Mouse (Mus musculus): Measurements from ENCODE around the gene Zfp618. TPM values are rescaled to one million over a fixed set of nuclear protein-coding genes. Genes with fewer than 3 reads are reported as not detected.
A peak's percentile ranks its signal among the peaks of the same experiment; 100 is the strongest.

Zfp618 gene
- polyA plus RNA-seq, 1 experiment from 2014 or later = 32.0 TPM

DNA sequence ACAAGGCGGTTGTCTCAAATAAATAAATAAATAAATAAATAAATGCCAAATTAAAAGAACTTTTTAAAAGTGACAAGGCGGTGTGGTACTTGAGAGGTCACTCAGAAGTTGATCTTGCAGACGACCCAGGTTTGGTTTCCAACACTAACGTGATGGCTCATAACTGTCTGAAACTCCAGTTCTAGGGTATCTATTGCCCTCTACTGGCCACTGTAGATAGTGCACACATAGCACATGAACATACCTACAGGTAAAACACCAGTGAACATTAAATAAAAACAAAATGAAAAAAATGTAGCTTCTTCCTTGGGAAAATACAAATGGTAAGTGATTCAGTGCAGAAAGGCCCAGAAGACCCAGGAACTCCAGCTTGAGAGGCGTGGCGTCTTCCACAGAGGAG is 181.9 kb downstream of the Zfp618 start:
- no peak overlapping the region for H3K27ac ChIP-seq (ENCODE audit: low read length)
- H3K9me3 ChIP-seq (ENCODE audit: control insufficient read depth, low read depth, low read length) = peaks cover 7% of the 10 kb centered on the region; the same call in 1 of the 2 replicates
- WGBS = 90% methylated on average over 6 of the region's 6 CpGs
- no peak overlapping the region for H3K9ac ChIP-seq (replicated peaks; ENCODE audit: low read depth, low read length)
- H3K27me3 ChIP-seq (ENCODE audit: control insufficient read depth, insufficient read depth, low read length) = no peaks in the 10 kb centered on the region
- H3K36me3 ChIP-seq (ENCODE audit: control insufficient read depth, insufficient read depth, low read length) = no peaks in the 10 kb centered on the region
- no peak for ATAC-seq (ENCODE audit: insufficient number of reproducible peaks, insufficient read depth, low FRiP score, low read depth)
- no peak overlapping the region for H3K4me2 ChIP-seq (replicated peaks; ENCODE audit: low read depth, low read length)
- H3K4me3 ChIP-seq (ENCODE audit: low read depth, low read length) = no peak overlapping the region
- no peaks in the 10 kb centered on the region for H3K4me1 ChIP-seq (ENCODE audit: control insufficient read depth, insufficient read depth, low read length)

DNA sequence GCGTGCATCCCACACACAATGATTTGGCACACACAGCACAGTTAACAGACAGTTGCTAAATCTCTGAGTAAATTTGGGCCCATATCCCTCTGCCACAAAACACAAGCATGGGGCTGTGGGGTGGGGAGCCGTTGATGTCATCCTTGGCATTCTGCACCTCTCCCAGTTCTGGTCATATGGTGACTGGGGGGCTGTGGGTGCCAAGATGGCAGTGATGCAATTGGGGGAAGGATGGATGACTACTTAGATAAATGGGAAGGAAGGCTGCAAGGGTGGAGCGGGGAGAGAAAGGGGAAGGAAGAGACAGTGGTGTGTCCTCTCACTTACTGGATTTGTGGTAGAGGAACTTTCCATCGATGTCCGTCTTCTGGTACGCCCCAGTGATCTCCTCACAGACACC is 185.8 kb downstream of the Zfp618 start:
- Histone ChIP-seq H3K9me3 (ENCODE audit: control insufficient read depth, low read depth, low read length) (peaks cover 6% of the 10 kb centered on the region; the same call in 1 of the 2 replicates), H3K4me2 (replicated peaks; ENCODE audit: low read depth, low read length) (no peak overlapping the region), H3K27ac (ENCODE audit: low read length) (no peak overlapping the region), H3K4me1 (ENCODE audit: control insufficient read depth, insufficient read depth, low read length) (no peaks in the 10 kb centered on the region), H3K36me3 (ENCODE audit: control insufficient read depth, insufficient read depth, low read length) (no peaks in the 10 kb centered on the region), H3K27me3 (ENCODE audit: control insufficient read depth, insufficient read depth, low read length) (no peaks in the 10 kb centered on the region), H3K9ac (replicated peaks; ENCODE audit: low read depth, low read length) (no peak overlapping the region), H3K4me3 (ENCODE audit: low read depth, low read length) (no peak overlapping the region)
- ATAC-seq (ENCODE audit: insufficient number of reproducible peaks, insufficient read depth, low FRiP score, low read depth) = no peak
- 92% methylated on average over 6 of the region's 6 CpGs for WGBS

DNA sequence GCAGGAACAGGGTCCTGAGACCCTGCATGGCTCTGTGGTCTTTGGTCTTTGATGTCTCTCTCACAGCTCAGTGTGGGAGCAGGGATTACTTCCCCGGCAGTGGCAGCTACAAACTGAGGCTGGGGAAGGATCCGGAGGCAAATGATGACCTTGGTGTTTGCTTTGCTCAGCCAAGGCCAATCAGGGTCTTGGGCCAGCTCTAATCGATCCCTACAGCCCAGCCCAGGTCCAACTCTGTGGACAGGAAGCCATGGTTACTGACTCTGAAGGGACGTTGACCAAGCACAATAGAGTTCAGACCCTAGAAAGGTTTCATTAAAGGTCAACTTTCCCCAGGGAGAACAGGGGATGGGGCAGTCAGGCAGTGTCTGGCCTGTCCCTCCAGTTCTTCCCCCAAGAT is 188.7 kb downstream of the Zfp618 start:
- no peak overlapping the region for H3K4me3 ChIP-seq (ENCODE audit: low read depth, low read length)
- no peaks in the 10 kb centered on the region for H3K9me3 ChIP-seq (ENCODE audit: control insufficient read depth, low read depth, low read length)
- no peak overlapping the region for H3K9ac ChIP-seq (replicated peaks; ENCODE audit: low read depth, low read length)
- no peak for ATAC-seq (ENCODE audit: insufficient number of reproducible peaks, insufficient read depth, low FRiP score, low read depth)
- H3K27ac ChIP-seq (ENCODE audit: low read length) = no peak overlapping the region
- no peaks in the 10 kb centered on the region for H3K4me1 ChIP-seq (ENCODE audit: control insufficient read depth, insufficient read depth, low read length)
- 34% methylated on average over 4 of the region's 4 CpGs for WGBS
- no peak overlapping the region for H3K4me2 ChIP-seq (replicated peaks; ENCODE audit: low read depth, low read length)
- H3K27me3 ChIP-seq (ENCODE audit: control insufficient read depth, insufficient read depth, low read length) = no peaks in the 10 kb centered on the region
- H3K36me3 ChIP-seq (ENCODE audit: control insufficient read depth, insufficient read depth, low read length) = no peaks in the 10 kb centered on the region

DNA sequence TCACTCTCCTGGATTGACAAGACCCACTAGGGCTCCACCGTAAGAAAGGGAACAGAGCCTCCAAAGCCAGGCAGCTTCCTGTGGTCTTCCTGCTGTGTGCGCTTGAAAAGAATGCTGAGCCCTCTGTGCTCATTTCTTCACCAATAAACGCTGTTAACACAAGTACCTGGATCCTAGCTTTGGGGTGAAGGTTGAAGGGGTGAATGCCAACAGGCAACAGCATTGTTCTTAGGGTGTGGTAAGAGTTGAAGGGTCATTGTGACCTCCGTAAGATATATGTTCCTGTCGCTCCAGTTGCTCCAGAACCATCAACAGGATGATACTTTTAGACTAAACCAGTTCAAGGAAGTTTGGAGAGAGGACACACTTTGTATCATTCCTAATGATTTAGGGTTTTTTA is 189.3 kb downstream of the Zfp618 start, which contains the start of gene Ambp:
TSS of gene Ambp (minus strand) at position 101 of the 400 bp plus-strand sequence.
- no peak within 1 kb of the TSS for H3K4me2 ChIP-seq (replicated peaks; ENCODE audit: low read depth, low read length)
- no peaks in the 10 kb centered on the region for H3K9me3 ChIP-seq (ENCODE audit: control insufficient read depth, low read depth, low read length)
- 68% methylated on average over 5 of the region's 5 CpGs for WGBS
- no peak within 1 kb of the TSS for H3K27ac ChIP-seq (ENCODE audit: low read length)
- H3K4me3 ChIP-seq (ENCODE audit: low read depth, low read length) = no peak within 1 kb of the TSS
- H3K4me1 ChIP-seq (ENCODE audit: control insufficient read depth, insufficient read depth, low read length) = no peaks in the 10 kb centered on the region
- no peak for ATAC-seq (ENCODE audit: insufficient number of reproducible peaks, insufficient read depth, low FRiP score, low read depth)
- no peak within 1 kb of the TSS for H3K9ac ChIP-seq (replicated peaks; ENCODE audit: low read depth, low read length)
- H3K36me3 ChIP-seq (ENCODE audit: control insufficient read depth, insufficient read depth, low read length) = no peaks in the 10 kb centered on the region
- H3K27me3 ChIP-seq (ENCODE audit: control insufficient read depth, insufficient read depth, low read length) = no peaks in the 10 kb centered on the region

DNA sequence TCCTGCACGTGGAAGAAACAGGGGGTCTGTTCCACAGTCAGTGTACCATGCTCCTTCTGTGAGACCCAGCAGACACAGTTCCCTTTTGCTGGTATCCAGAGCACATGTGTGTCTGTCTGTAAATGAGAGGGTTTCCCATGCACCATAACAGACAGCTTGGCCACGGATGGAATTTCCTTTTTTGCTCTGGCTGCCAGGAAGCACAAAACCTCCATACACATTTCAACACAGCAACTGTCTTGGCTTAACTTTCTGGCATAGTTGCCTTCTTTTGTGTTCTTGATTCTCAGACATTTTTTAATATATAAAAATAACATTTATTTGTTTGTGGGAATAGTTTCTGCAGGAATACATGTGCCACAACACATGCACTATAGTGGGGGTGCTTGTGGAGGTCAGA is 190.2 kb downstream of the Zfp618 start:
- 63% methylated on average over 2 of the region's 2 CpGs for WGBS
- no peak for ATAC-seq (ENCODE audit: insufficient number of reproducible peaks, insufficient read depth, low FRiP score, low read depth)

DNA sequence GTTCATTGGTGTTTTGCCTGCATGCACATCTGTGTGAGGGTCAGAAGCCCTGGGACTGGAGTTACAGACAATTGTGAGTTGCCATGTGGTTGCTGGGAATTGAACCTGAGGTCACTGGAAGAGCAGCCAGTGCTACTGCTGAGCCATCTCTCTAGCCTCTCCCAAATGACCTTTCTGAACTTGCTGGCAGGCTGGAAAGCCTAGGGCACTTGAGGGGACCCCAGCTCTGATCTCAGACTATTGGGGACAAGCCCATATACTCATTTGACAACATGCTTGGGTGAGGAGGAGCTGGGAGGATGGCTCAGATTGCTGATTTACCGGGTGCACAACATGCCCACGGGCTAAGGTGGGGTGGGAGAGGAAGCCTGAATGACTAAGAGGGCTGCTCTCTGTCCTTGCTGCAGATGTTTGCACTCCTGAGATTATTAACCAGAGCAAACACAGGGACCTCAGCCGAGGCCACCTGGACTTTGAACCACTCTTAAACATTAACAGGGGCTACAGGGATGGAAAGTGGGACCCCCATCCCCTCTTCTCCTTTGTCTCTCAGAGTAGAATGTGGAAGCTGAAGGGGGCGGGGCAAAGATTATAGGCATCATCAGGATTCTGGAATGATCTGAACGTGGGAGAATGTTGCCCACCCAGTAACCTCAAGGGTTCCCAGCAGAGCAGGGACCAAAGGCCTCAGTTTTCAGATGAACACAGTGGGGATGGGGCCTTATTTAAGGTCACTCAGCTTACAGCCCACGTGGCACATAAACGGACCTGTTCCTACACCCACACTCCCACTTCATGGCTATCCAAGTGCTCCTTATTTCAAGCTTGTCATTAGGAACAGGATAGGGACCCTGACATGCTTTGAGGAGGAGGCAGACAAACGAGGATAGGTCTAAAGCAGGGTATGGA is 191.6 kb downstream of the Zfp618 start:
- no peaks in the 10 kb centered on the region for H3K36me3 ChIP-seq (ENCODE audit: control insufficient read depth, insufficient read depth, low read length)
- no peaks in the 10 kb centered on the region for H3K4me1 ChIP-seq (ENCODE audit: control insufficient read depth, insufficient read depth, low read length)
- peak overlapping the region; percentile 79 for H3K27ac ChIP-seq (ENCODE audit: low read length)
- H3K4me3 ChIP-seq (ENCODE audit: low read depth, low read length) = no peak overlapping the region
- H3K27me3 ChIP-seq (ENCODE audit: control insufficient read depth, insufficient read depth, low read length) = no peaks in the 10 kb centered on the region
- peak; percentile 88 for ATAC-seq (ENCODE audit: insufficient number of reproducible peaks, insufficient read depth, low FRiP score, low read depth)
- 45% methylated on average over 8 of the region's 8 CpGs for WGBS
- H3K4me2 ChIP-seq (replicated peaks; ENCODE audit: low read depth, low read length) = no peak overlapping the region
- H3K9ac ChIP-seq (replicated peaks; ENCODE audit: low read depth, low read length) = no peak overlapping the region
- H3K9me3 ChIP-seq (ENCODE audit: control insufficient read depth, low read depth, low read length) = no peaks in the 10 kb centered on the region

More for the DNA sequence above, 190.2 kb downstream of the Zfp618 start:
- no peaks in the 10 kb centered on the region for H3K4me1 ChIP-seq (ENCODE audit: control insufficient read depth, insufficient read depth, low read length)
- H3K27ac ChIP-seq (ENCODE audit: low read length) = no peak overlapping the region
- H3K27me3 ChIP-seq (ENCODE audit: control insufficient read depth, insufficient read depth, low read length) = no peaks in the 10 kb centered on the region
- no peak overlapping the region for H3K4me3 ChIP-seq (ENCODE audit: low read depth, low read length)
- H3K9me3 ChIP-seq (ENCODE audit: control insufficient read depth, low read depth, low read length) = no peaks in the 10 kb centered on the region
- H3K4me2 ChIP-seq (replicated peaks; ENCODE audit: low read depth, low read length) = no peak overlapping the region
- no peaks in the 10 kb centered on the region for H3K36me3 ChIP-seq (ENCODE audit: control insufficient read depth, insufficient read depth, low read length)
- no peak overlapping the region for H3K9ac ChIP-seq (replicated peaks; ENCODE audit: low read depth, low read length)

DNA sequence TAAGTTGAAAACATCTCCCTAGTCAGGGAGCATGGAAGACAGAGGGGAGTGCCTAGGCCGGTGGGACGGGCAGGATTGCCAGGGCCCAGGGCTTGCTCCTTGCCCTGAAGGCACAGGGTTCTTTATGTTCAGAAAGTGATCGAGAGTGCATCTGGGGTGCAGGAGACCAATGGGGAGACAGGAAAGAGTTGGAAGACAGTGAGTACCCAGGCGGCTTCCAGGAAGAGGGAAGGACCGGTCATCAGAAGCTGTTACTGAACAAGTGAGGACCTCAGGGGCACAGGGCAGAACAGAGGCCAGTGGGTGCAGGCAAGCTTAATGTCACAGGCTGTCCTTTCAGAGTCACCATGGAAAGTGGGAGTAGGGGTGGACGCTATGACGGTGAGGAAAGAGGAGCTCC is 192.8 kb downstream of the Zfp618 start:
- 90% methylated on average over 7 of the region's 7 CpGs for WGBS
- H3K27me3 ChIP-seq (ENCODE audit: control insufficient read depth, insufficient read depth, low read length) = no peaks in the 10 kb centered on the region
- no peak overlapping the region for H3K4me2 ChIP-seq (replicated peaks; ENCODE audit: low read depth, low read length)
- no peak overlapping the region for H3K4me3 ChIP-seq (ENCODE audit: low read depth, low read length)
- no peak overlapping the region for H3K9ac ChIP-seq (replicated peaks; ENCODE audit: low read depth, low read length)
- no peaks in the 10 kb centered on the region for H3K4me1 ChIP-seq (ENCODE audit: control insufficient read depth, insufficient read depth, low read length)
- ATAC-seq (ENCODE audit: insufficient number of reproducible peaks, insufficient read depth, low FRiP score, low read depth) = no peak
- no peaks in the 10 kb centered on the region for H3K9me3 ChIP-seq (ENCODE audit: control insufficient read depth, low read depth, low read length)
- H3K36me3 ChIP-seq (ENCODE audit: control insufficient read depth, insufficient read depth, low read length) = no peaks in the 10 kb centered on the region
- H3K27ac ChIP-seq (ENCODE audit: low read length) = no peak overlapping the region; the same call in 1 of the 2 replicates

DNA sequence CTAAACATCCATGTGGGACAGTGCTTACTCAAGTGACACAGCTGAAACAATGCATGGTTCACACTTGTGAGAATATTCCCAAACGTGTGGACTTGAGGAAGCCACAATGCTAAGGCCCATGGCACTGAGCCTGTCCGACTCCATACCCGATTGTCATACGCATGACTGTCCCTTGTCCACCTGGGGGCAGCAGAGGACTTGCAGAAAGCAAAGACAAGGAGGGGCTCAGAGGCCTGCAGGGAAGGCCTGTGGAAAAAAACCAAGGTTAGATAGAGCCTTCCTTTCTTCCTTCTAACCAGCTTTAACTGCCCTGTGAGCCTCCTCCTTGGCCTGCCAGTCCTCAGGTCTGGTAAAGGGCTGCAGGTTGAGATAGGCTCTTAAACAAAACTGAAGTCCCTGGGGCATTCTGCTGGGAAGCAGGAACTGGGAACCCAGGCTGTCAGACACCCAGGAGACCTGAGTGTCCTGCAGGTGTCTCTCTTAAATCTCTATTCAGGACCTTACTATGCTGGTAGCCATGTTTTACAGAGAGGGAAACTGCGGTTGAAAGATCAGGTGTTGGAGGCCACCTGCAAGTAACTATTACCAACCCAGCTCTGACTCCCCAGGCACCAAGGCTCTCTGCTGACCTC is 193.7 kb downstream of the Zfp618 start:
- H3K9ac ChIP-seq (replicated peaks; ENCODE audit: low read depth, low read length) = no peak overlapping the region
- H3K4me3 ChIP-seq (ENCODE audit: low read depth, low read length) = no peak overlapping the region
- H3K27me3 ChIP-seq (ENCODE audit: control insufficient read depth, insufficient read depth, low read length) = no peaks in the 10 kb centered on the region
- H3K36me3 ChIP-seq (ENCODE audit: control insufficient read depth, insufficient read depth, low read length) = no peaks in the 10 kb centered on the region
- 14% methylated on average over 5 of the region's 5 CpGs for WGBS
- peak overlapping the region; percentile 63 for H3K27ac ChIP-seq (ENCODE audit: low read length)
- no peak overlapping the region for H3K4me2 ChIP-seq (replicated peaks; ENCODE audit: low read depth, low read length)
- H3K9me3 ChIP-seq (ENCODE audit: control insufficient read depth, low read depth, low read length) = no peaks in the 10 kb centered on the region
- ATAC-seq (ENCODE audit: insufficient number of reproducible peaks, insufficient read depth, low FRiP score, low read depth) = peak; percentile 62
- H3K4me1 ChIP-seq (ENCODE audit: control insufficient read depth, insufficient read depth, low read length) = no peaks in the 10 kb centered on the region
